Mouse (Mus musculus): ENCODE measurements around the gene Timm17a. TPM values are rescaled to one million over a fixed set of nuclear protein-coding genes. Genes with fewer than 3 reads are reported as not detected.

Timm17a gene
- total RNA-seq (2021) = 100 to 1,000 TPM; 366 to 397 TPM

- peak; percentile 89 for DNase-seq
- intact Hi-C loops (cut with DNase I) = loop anchor here (1.0 to 2.0 kb wide), 2 partner anchors 29 to 55 kb away; partner anchors contain the start of gene Rnpep
Measured at GRCm38 (mm10) chr1:135313284-135314031, at the start of gene Timm17a. TSS of gene Timm17a (minus strand) at chr1:135313778.

DNA sequence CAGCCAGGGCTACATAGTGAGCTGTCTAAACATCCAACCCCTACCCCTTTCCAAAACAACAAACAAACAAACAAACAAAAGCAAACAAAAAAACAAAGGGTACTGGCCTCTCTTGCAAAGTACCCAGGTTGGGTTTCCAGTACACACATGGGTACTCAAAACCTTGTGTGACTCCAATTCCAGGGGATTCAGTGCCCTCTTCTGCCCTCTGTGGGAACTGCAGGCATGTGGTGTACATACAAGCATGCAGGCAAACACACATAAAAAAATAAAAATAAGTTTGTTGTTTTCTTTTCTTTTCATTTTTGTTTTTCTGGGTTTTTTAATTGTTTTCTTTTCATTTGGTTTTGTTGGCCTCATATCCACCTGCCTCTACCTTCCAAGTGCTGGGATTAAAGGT lies 48.5 kb upstream of the Timm17a start:
- no peak for DNase-seq
- intact Hi-C loops (cut with DNase I) = no loop called here

GRCm38 (mm10) chr1:135361491-135361890 lies 47.9 kb upstream of the Timm17a start:
- intact Hi-C loops (cut with DNase I) = no loop called here
- no peak for DNase-seq

DNA sequence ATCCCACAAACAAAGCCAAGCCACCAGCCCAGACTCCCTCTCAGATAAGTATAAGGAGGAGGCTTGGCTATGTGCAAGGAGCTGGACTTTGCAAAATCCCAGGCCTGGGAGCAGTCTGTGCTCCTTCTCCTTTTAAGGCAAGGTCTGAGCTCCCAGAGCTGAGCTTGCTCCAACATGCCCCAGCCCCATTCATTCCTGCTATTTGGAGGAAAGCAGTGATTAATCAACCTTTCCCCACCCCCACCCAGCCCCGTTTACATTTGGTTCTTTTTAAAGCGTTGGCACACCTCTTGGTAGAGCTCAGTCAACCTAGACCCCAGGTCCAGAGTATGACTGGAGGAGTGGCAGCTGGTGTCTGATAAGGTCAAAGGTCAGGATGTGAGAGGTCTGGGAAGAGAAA lies 45.5 kb upstream of the Timm17a start:
- intact Hi-C loops (cut with DNase I) = no loop called here
- DNase-seq = no peak

- peak in 1 of 2 experiments; percentile 55 for DNase-seq
Measured at GRCm38 (mm10) chr1:135351953-135352352, 38.4 kb upstream of the Timm17a start.

DNA sequence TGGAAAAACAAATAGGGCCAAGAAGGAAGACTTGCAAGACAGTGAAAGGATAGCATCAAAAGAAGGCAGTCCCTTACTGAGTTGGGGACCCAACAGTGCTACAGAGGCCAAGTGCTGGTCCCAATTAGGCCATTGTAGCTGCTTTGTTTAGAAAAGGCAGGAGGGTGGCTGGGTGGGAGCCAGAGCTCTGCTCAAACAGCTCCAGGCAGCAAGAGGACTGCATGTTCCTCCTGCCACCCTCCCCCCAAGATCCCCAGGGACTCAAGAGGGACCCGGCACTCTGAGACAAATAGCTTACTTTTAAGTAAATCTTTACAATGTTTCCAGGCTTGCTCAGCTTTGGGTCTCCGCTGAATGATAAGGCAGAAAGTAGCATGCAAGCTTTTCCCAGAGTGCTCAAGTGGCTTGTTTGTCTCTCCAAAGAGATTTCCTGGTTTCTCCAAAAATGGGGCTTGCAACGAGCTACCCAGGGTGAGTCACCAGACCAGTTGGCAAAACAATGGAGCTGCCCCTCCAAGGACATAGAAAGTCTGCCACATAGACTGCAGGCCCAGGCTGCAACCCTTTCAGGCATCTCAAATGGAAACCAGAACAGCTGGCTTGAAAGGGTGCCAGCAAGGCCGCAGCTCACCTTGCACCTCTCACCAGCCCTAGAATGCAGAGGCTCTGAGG lies 34.1 kb upstream of the Timm17a start:
- peak; percentile 44 to 57 for DNase-seq
- intact Hi-C loops (cut with DNase I) = no loop called here

More at GRCm38 (mm10) chr1:135351953-135352352, 38.4 kb upstream of the Timm17a start:
- intact Hi-C loops (cut with DNase I) = no loop called here

- DNase-seq = no peak
- intact Hi-C loops (cut with DNase I) = no loop called here
Measured at GRCm38 (mm10) chr1:135346891-135347290, 33.3 kb upstream of the Timm17a start.

- DNase-seq = no peak
- intact Hi-C loops (cut with DNase I) = no loop called here
Measured at GRCm38 (mm10) chr1:135344026-135344425, 30.4 kb upstream of the Timm17a start.

GRCm38 (mm10) chr1:135341947-135342346 lies 28.4 kb upstream of the Timm17a start:
- no peak for DNase-seq
- intact Hi-C loops (cut with DNase I) = no loop called here

DNA sequence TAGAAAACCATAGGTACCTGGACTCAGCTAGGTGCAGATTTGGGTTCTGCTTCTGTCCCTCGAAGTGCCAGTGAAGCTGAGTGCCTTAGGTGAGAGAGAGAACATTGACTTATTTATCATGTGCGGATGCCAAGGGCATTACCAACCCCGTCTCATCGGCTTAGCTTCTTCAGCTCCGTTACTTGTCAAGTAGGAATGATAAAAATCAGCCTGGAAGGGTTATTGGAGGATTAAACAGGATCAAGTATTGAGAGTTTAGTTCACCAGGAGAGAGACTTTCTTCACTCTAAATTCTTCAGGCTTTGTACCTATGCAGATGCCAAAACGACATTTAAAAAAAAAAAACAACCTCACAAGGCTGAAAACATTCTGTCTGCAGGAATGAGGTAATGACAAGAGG lies 17.0 kb upstream of the Timm17a start:
- no peak for DNase-seq
- intact Hi-C loops (cut with DNase I) = no loop called here

DNA sequence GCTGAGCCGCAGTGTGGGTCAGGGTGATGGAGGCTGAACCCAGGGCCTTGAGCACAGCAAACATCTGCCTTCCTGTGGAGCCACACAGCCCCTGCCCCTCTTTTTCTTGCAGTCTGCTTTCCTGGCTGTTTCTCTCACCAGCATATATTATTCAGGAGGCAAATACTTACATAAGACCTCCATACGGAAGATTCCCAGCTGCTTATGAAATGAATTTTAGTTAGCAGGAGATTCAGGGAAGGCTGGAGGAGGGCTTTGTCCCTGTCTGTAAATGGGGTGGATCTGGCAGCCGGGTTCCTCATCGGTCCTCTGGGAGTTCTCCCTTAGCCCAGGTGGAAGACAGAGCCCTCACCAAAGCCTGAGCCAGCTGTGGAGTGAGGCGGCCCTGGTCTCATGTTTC lies 14.8 kb upstream of the Timm17a start:
- intact Hi-C loops (cut with DNase I) = no loop called here
- DNase-seq = no peak

- intact Hi-C loops (cut with DNase I) = no loop called here
- DNase-seq = no peak
Measured at GRCm38 (mm10) chr1:135325934-135326333, 12.4 kb upstream of the Timm17a start.

GRCm38 (mm10) chr1:135324571-135324970 lies 11.0 kb upstream of the Timm17a start, which contains the start of gene Lmod1:
TSS of gene Lmod1 (plus strand) at chr1:135324807.
- peak; percentile 11 to 28 for DNase-seq
- intact Hi-C loops (cut with DNase I) = no loop called here

GRCm38 (mm10) chr1:135323367-135323901 lies 9.9 kb upstream of the Timm17a start:
- intact Hi-C loops (cut with DNase I) = no loop called here
- no peak for DNase-seq

GRCm38 (mm10) chr1:135312201-135312600 lies 1.4 kb downstream of the Timm17a start:
- intact Hi-C loops (cut with DNase I) = loop anchor here (2.0 kb wide), 1 partner anchor 57 kb away; no protein-coding TSS in a partner anchor
- DNase-seq = no peak

DNA sequence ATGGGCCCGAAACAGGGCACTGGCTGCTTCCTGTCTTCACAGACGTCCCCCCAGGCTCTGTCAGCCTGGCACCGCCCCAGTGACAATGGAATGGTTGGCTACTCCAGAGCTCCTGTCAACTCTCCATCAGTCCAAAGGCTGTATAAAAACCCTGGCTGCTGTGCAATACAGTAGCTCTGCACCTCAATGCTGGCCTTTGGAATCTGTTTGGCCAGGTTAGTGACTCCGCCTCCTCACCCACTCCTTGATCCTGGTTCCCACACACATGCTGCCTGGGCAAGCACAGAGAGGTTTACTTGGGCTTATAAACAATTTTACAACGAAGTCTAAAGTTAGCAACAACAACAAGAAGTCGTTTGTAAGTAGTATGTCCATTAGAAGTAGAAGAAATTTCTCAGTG lies 2.2 kb downstream of the Timm17a start:
- intact Hi-C loops (cut with DNase I) = no loop called here
- no peak for DNase-seq

DNA sequence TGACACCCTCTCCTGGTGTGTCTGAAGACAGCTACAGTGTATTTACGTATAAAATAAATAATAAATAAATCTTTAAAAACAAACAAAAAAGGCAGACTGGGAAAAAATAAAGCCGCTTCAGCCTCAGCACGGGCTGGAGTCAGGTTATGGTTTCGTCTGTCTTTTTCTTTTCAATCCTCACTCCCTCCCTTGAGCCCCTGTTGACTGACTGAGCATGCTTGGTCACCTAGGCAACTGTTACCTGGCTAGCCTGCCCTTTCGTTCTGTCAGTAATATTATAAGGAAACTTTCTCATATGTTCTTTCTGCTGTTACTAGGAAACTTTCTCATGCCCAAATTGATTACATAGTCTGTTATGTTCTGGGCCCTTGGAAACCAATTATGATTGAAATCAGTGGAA lies 22.7 kb downstream of the Timm17a start:
- intact Hi-C loops (cut with DNase I) = no loop called here
- no peak for DNase-seq

- DNase-seq = no peak
- intact Hi-C loops (cut with DNase I) = no loop called here
Measured at GRCm38 (mm10) chr1:135286311-135286710, 27.3 kb downstream of the Timm17a start.

- DNase-seq = peak; percentile 74 to 83
- intact Hi-C loops (cut with DNase I) = loop anchor here (1.0 to 2.0 kb wide), 2 partner anchors 29 to 85 kb away; partner anchors contain the start of gene Timm17a
Measured at GRCm38 (mm10) chr1:135283826-135284291, 29.7 kb downstream of the Timm17a start, which contains the start of gene Rnpep. TSS of gene Rnpep (minus strand) at chr1:135284084.

DNA sequence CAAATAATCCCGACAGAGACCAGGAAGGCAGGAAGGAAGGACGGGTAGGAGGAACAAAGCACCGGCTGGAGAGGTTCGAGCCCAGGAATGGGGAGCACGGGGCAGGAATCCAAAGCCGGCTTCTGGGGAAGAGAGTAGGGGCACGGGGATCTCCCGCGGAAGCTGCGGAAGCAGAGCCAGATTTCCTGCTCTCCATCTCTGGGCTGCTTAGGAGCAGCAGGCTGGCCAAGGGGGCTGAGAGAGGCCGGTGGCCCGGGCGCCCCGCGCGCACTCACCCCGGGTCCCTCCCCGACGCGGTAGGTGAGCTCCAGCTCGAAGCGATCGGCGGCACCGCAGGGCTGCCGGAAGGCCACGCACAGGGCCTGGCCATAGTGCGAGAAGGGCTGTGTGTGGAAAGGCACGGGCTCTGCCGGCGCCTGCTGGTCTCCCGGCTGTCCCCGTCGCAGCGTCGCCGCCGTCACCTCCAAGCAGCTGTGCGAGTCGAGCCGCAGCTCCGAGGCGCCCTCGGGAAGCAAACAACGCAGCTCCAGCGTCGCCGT lies 30.2 kb downstream of the Timm17a start:
- DNase-seq = peak in 1 of 2 experiments; percentile 52
- intact Hi-C loops (cut with DNase I) = loop anchor here (2.0 kb wide), 1 partner anchor 85 kb away; no protein-coding TSS in a partner anchor

All from heart, postnatal 36 days (tissue).